Mouse (Mus musculus) heart, embryonic 16.5 days (tissue): ENCODE data around the gene Prdm13. TPM values are rescaled to one million over a fixed set of nuclear protein-coding genes. Genes with fewer than 3 reads are reported as not detected.
A peak's percentile ranks its signal among the peaks of the same experiment; 100 is the strongest.

Source experiments
- ATAC-seq: fragments of 200-750 bp; cut with Nextera tagmentation; replicated peaks from 2 replicates; pipeline ENCODE4 v1.8.0; 2017; ENCODE audit warnings: moderate number of reproducible peaks; ENCODE audit not compliant: insufficient read depth, low FRiP score; ENCODE audit errors: extremely low read depth
- H3K27ac ChIP-seq: fragments of 300-500 bp; sonication (generic); 2 replicates; pipeline ENCODE4 v1.5.1; 2014; ENCODE audit warnings: mild to moderate bottlenecking, low read length, control low read depth, moderate library complexity
- H3K27me3 ChIP-seq: fragments of 300-500 bp; sonication (generic); 2 replicates; pipeline ENCODE4 v1.6.1; 2014; ENCODE audit warnings: low read length, mixed read lengths; ENCODE audit not compliant: control insufficient read depth, insufficient read depth
- H3K36me3 ChIP-seq: fragments of 300-500 bp; sonication (generic); 2 replicates; pipeline ENCODE4 v1.6.1; 2014; ENCODE audit not compliant: control insufficient read depth, insufficient read depth
- H3K4me1 ChIP-seq: fragments of 300-500 bp; sonication (generic); 2 replicates; pipeline ENCODE4 v1.6.1; 2014; ENCODE audit warnings: low read length, mixed read lengths; ENCODE audit not compliant: control insufficient read depth, insufficient read depth
- H3K4me2 ChIP-seq: fragments of 300-500 bp; sonication (generic); 2 replicates; pipeline ENCODE4 v1.6.1; 2014; ENCODE audit warnings: low read depth, mild to moderate bottlenecking, control low read depth, low read length
- H3K4me3 ChIP-seq: fragments of 300-500 bp; sonication (generic); 2 replicates; pipeline ENCODE4 v1.5.1; 2014; ENCODE audit warnings: mild to moderate bottlenecking, control low read depth, low read length
- H3K9ac ChIP-seq: fragments of 300-500 bp; sonication (generic); 2 replicates; pipeline ENCODE4 v1.6.1; 2014; ENCODE audit warnings: low read length, control low read depth
- H3K9me3 ChIP-seq: fragments of 300-500 bp; sonication (generic); replicated peaks from 2 replicates; pipeline ENCODE4 v1.6.1; 2016; ENCODE audit warnings: low read length; ENCODE audit not compliant: control insufficient read depth
- WGBS: fragments of 180-500 bp; shearing (Covaris S2); extraction: QIAGEN DNeasy Blood & Tissue Kit; methylation state at CpG from one replicate; pipeline ENCODE4 v1.1.7; 2014; 5-methylcytosine and 5-hydroxymethylcytosine counted together
- polyA plus RNA-seq: library from polyadenylated mRNA; unstranded; fragments of >200 nt; fragmentation: Nextera tagmentation; extraction: Ambion mirVana; gene quantifications from 2 replicates; pipeline ENCODE4 v1.2.1, GENCODE M21; 2015

Prdm13 gene
- polyA plus RNA-seq, 1 experiment from 2014 or later: not detected

GRCm38 (mm10) chr4:21689492-21689941, 3.8 kb upstream of the Prdm13 start:
- Histone ChIP-seq H3K4me3 (peak overlapping the region; percentile 52), H3K27me3 (peaks cover 82% of the 10 kb centered on the region), H3K9me3 (no peaks in the 10 kb centered on the region), H3K27ac (no peak overlapping the region), H3K9ac (no peak overlapping the region), H3K4me1 (0 out of 2 replicates have a peak, but pooled peaks cover 3% of the 10 kb centered on the region), H3K4me2 (peak overlapping the region; percentile 81), H3K36me3 (no peaks in the 10 kb centered on the region)
- no peak for ATAC-seq
- WGBS: 1% methylated on average over 18 of the region's 18 CpGs

- H3K36me3 ChIP-seq: no peaks in the 10 kb centered on the region
- no peaks in the 10 kb centered on the region for H3K9me3 ChIP-seq
- no peak for ATAC-seq
- peak overlapping the region; percentile 8; the same call in 1 of the 2 replicates for H3K9ac ChIP-seq
- H3K4me3 ChIP-seq: peak overlapping the region; percentile 52
- no peak overlapping the region for H3K27ac ChIP-seq
- H3K4me2 ChIP-seq: peak overlapping the region; percentile 81
- WGBS: 1% methylated on average over 42 of the region's 64 CpGs
- H3K27me3 ChIP-seq: peaks cover 89% of the 10 kb centered on the region
- 0 out of 2 replicates have a peak, but pooled peaks cover 3% of the 10 kb centered on the region for H3K4me1 ChIP-seq
Observed at GRCm38 (mm10) chr4:21688703-21689200, 3.0 kb upstream of the Prdm13 start.

- WGBS: 5% methylated on average over 36 of the region's 51 CpGs
- Histone ChIP-seq H3K4me3 (peak overlapping the region; percentile 52), H3K9me3 (no peaks in the 10 kb centered on the region), H3K9ac (peak overlapping the region; percentile 8; the same call in 1 of the 2 replicates), H3K4me1 (0 out of 2 replicates have a peak, but pooled peaks cover 3% of the 10 kb centered on the region), H3K27me3 (peaks cover 92% of the 10 kb centered on the region), H3K27ac (no peak overlapping the region), H3K4me2 (peak overlapping the region; percentile 81), H3K36me3 (no peaks in the 10 kb centered on the region)
- no peak for ATAC-seq
Observed at GRCm38 (mm10) chr4:21687783-21688702, 2.3 kb upstream of the Prdm13 start.

- Histone ChIP-seq H3K27ac (no peak overlapping the region), H3K36me3 (no peaks in the 10 kb centered on the region), H3K9ac (no peak overlapping the region), H3K4me1 (0 out of 2 replicates have a peak, but pooled peaks cover 3% of the 10 kb centered on the region), H3K4me2 (no peak overlapping the region), H3K9me3 (no peaks in the 10 kb centered on the region), H3K4me3 (no peak overlapping the region), H3K27me3 (peaks cover 93% of the 10 kb centered on the region)
- ATAC-seq: no peak
- 1% methylated on average over 5 of the region's 5 CpGs for WGBS
Observed at GRCm38 (mm10) chr4:21686934-21687333, 1.2 kb upstream of the Prdm13 start.

GRCm38 (mm10) chr4:21686416-21686815, 653 bp upstream of the Prdm13 start:
- Histone ChIP-seq H3K27me3 (peaks cover 95% of the 10 kb centered on the region), H3K36me3 (no peaks in the 10 kb centered on the region), H3K4me1 (0 out of 2 replicates have a peak, but pooled peaks cover 3% of the 10 kb centered on the region), H3K27ac (no peak overlapping the region), H3K4me2 (no peak overlapping the region), H3K9me3 (no peaks in the 10 kb centered on the region), H3K4me3 (no peak overlapping the region), H3K9ac (no peak overlapping the region)
- 5% methylated on average over 11 of the region's 11 CpGs for WGBS
- no peak for ATAC-seq

GRCm38 (mm10) chr4:21684341-21684970, 1.3 kb downstream of the Prdm13 start:
- Histone ChIP-seq H3K27me3 (peaks cover 94% of the 10 kb centered on the region), H3K9me3 (no peaks in the 10 kb centered on the region), H3K9ac (no peak overlapping the region), H3K27ac (no peak overlapping the region), H3K4me1 (peaks cover 3% of the 10 kb centered on the region; the same call in 1 of the 2 replicates), H3K4me2 (no peak overlapping the region), H3K36me3 (no peaks in the 10 kb centered on the region), H3K4me3 (no peak overlapping the region)
- ATAC-seq: no peak
- 5% methylated on average over 14 of the region's 14 CpGs for WGBS

- H3K4me1 ChIP-seq: peaks cover 11% of the 10 kb centered on the region
- H3K27ac ChIP-seq: no peak overlapping the region
- H3K9ac ChIP-seq: no peak overlapping the region
- no peaks in the 10 kb centered on the region for H3K9me3 ChIP-seq
- H3K27me3 ChIP-seq: peaks cover 98% of the 10 kb centered on the region
- ATAC-seq: no peak
- no peak overlapping the region for H3K4me3 ChIP-seq
- H3K36me3 ChIP-seq: no peaks in the 10 kb centered on the region
- 15% methylated on average over 10 of the region's 10 CpGs for WGBS
- H3K4me2 ChIP-seq: no peak overlapping the region
Observed at GRCm38 (mm10) chr4:21682421-21683150, 3.2 kb downstream of the Prdm13 start.

GRCm38 (mm10) chr4:21680971-21681370, 4.8 kb downstream of the Prdm13 start:
- Histone ChIP-seq H3K9me3 (no peaks in the 10 kb centered on the region), H3K27ac (no peak overlapping the region), H3K9ac (no peak overlapping the region), H3K4me3 (no peak overlapping the region), H3K4me2 (no peak overlapping the region), H3K36me3 (no peaks in the 10 kb centered on the region), H3K4me1 (peaks cover 11% of the 10 kb centered on the region), H3K27me3 (peaks cover 95% of the 10 kb centered on the region)
- ATAC-seq: no peak
- 5% methylated on average over 10 of the region's 10 CpGs for WGBS
